Mouse (Mus musculus): ENCODE data around the gene Ank3. TPM values are rescaled to one million over a fixed set of nuclear protein-coding genes. Genes with fewer than 3 reads are reported as not detected.

The Ank3 gene
- polyA plus RNA-seq, 1 experiment from 2014 or later: 7.1 TPM

DNA sequence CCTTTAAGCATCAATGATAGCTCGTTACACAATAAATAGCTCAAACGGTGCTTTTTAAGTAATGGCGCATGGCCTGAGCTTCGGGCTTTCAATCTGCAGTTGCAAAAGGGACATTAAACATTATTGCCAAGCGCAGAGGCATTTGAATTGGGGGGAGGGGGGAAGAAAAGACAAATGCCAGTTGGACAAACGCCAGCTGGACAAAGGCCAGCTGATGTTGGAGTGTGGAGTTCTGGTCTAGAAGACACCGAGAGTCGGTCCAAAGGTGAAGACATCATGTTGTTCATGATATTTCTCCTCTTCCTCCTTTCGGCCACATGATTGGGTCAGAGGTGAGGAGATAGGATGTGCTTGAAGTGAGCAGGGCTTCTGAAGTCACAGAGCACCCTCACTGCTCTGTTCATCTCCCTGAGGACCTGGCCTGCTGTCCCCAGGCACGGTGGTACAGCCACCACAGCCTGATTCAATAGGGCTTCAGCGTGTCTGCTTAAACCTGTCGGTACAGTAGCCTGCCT is 321.4 kb downstream of the Ank3 start:
- Histone ChIP-seq H3K27ac (ENCODE audit: low read depth) (no peak overlapping the region), H3K36me3 (replicated peaks; ENCODE audit: insufficient read depth, low read length) (no peaks in the 10 kb centered on the region), H3K4me1 (ENCODE audit: insufficient read depth) (no peaks in the 10 kb centered on the region), H3K4me3 (ENCODE audit: low read depth, low read length) (no peak overlapping the region), H3K9ac (replicated peaks) (no peak overlapping the region), H3K4me2 (ENCODE audit: low read depth, low read length) (no peak overlapping the region), H3K27me3 (ENCODE audit: insufficient read depth, low read length) (no peaks in the 10 kb centered on the region), H3K9me3 (ENCODE audit: low read length) (no peaks in the 10 kb centered on the region)
- ATAC-seq: no peak
- DNase-seq: peak; percentile 29
- WGBS (ENCODE audit: insufficient replicate concordance): 66% methylated on average over 12 of the region's 12 CpGs
- no peak for TF ChIP-seq CTCF (IDR thresholded peaks at IDR 0.05; ENCODE audit: low read depth)

DNA sequence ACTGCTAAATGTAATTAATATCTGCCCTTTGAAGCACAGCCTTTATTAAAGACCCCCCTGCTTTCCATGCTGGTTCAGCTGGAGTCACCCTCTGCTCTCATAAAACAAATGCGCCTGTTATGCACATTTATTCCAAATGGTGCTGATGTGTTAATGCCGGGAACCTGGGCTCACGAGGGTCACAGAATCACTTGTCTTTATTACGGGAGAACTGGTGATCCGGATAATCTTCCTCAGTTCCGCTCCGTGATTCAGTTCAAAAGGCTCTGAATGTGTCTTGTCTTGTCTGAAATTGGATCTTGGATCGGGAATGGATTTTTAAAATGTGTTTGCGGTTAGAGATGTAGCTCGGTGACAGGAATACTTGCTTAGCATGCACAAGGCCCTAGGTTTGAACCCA is 321.9 kb downstream of the Ank3 start:
- Histone ChIP-seq H3K4me3 (ENCODE audit: low read depth, low read length) (no peak overlapping the region), H3K27me3 (ENCODE audit: insufficient read depth, low read length) (no peaks in the 10 kb centered on the region), H3K9ac (replicated peaks) (no peak overlapping the region), H3K36me3 (replicated peaks; ENCODE audit: insufficient read depth, low read length) (no peaks in the 10 kb centered on the region), H3K4me2 (ENCODE audit: low read depth, low read length) (no peak overlapping the region), H3K9me3 (ENCODE audit: low read length) (no peaks in the 10 kb centered on the region), H3K27ac (ENCODE audit: low read depth) (no peak overlapping the region), H3K4me1 (ENCODE audit: insufficient read depth) (no peaks in the 10 kb centered on the region)
- ATAC-seq: no peak
- WGBS (ENCODE audit: insufficient replicate concordance): 88% methylated on average over 10 of the region's 10 CpGs
- no peak for DNase-seq
- no peak for TF ChIP-seq EP300 (IDR thresholded peaks at IDR 0.05; ENCODE audit: low read depth)
- no peak for TF ChIP-seq CTCF (IDR thresholded peaks at IDR 0.05; ENCODE audit: low read depth)

DNA sequence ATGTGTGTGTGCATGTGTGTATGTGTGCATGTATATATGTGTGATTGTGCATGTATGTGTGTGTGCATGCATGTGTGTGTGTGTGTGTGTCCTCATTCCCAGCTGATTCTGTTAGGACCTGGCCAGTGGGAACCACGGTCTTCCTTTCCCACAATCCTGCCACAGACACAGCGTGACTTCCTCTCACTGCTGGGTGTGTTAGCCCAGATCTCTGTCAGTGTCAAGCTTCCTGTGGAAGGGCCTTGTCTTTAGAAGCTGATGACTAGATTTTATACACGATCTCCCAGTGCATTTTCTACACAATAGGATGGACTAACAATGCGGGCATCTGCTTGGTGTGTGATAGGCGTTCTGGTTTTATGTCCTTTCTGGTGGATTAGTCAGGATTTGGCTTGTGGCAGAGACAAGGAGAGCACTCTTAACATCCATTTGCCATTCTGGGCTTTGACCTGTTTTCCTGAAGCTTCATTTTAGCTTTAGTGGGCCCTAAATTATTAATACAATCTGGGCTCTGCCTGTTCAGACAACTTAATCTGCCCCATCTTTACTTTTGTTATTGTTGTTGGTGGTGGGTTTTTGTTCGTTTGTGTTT is 322.4 kb downstream of the Ank3 start:
- ATAC-seq: no peak
- no peak overlapping the region for H3K4me3 ChIP-seq (ENCODE audit: low read depth, low read length)
- no peaks in the 10 kb centered on the region for H3K9me3 ChIP-seq (ENCODE audit: low read length)
- no peak overlapping the region for H3K27ac ChIP-seq (ENCODE audit: low read depth)
- 50% methylated on average over 6 of the region's 6 CpGs for WGBS (ENCODE audit: insufficient replicate concordance)
- no peaks in the 10 kb centered on the region for H3K27me3 ChIP-seq (ENCODE audit: insufficient read depth, low read length)
- H3K4me2 ChIP-seq (ENCODE audit: low read depth, low read length): no peak overlapping the region
- H3K36me3 ChIP-seq (replicated peaks; ENCODE audit: insufficient read depth, low read length): no peaks in the 10 kb centered on the region
- DNase-seq: no peak
- no peak overlapping the region for H3K9ac ChIP-seq (replicated peaks)
- H3K4me1 ChIP-seq (ENCODE audit: insufficient read depth): no peaks in the 10 kb centered on the region
- TF ChIP-seq EP300 (IDR thresholded peaks at IDR 0.05; ENCODE audit: low read depth) (no peak), CTCF (IDR thresholded peaks at IDR 0.05; ENCODE audit: low read depth) (no peak)

- Histone ChIP-seq H3K36me3 (replicated peaks; ENCODE audit: insufficient read depth, low read length) (no peaks in the 10 kb centered on the region), H3K27ac (ENCODE audit: low read depth) (no peak overlapping the region), H3K4me1 (ENCODE audit: insufficient read depth) (no peaks in the 10 kb centered on the region), H3K27me3 (ENCODE audit: insufficient read depth, low read length) (no peaks in the 10 kb centered on the region), H3K4me3 (ENCODE audit: low read depth, low read length) (no peak overlapping the region), H3K9me3 (ENCODE audit: low read length) (no peaks in the 10 kb centered on the region), H3K9ac (replicated peaks) (no peak overlapping the region), H3K4me2 (ENCODE audit: low read depth, low read length) (no peak overlapping the region)
- TF ChIP-seq CTCF (IDR thresholded peaks at IDR 0.05; ENCODE audit: low read depth): no peak
- no peak for TF ChIP-seq EP300 (IDR thresholded peaks at IDR 0.05; ENCODE audit: low read depth)
- ATAC-seq (no peak), DNase-seq (no peak)
- 86% methylated on average over 4 of the region's 4 CpGs for WGBS (ENCODE audit: insufficient replicate concordance)
Measured at GRCm38 (mm10) chr10:69724159-69724558, 325.6 kb downstream of the Ank3 start.

DNA sequence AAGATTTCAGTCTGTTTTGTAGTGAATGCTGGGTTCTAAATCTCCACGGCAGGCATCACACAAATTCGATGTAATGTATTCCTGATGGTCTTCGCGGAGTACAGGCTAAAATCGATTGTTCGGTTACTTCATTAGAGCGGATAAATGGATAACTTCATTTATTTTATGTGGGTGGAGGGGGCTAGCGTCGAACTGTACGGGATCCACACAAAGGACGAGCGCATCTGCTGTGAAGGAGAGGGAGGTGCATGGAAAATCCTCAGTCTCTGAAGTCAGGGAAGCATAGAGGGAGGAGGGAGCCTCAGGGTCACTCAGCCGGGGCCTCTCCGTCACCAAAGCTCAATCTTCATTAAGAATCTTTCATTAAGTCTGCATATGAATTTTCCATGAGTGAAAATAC is 326.5 kb downstream of the Ank3 start:
- WGBS (ENCODE audit: insufficient replicate concordance): 88% methylated on average over 14 of the region's 14 CpGs

GRCm38 (mm10) chr10:69726265-69726664 is 327.7 kb downstream of the Ank3 start:
- DNase-seq (no peak), ATAC-seq (no peak)
- no peak overlapping the region for H3K27ac ChIP-seq (ENCODE audit: low read depth)
- no peaks in the 10 kb centered on the region for H3K27me3 ChIP-seq (ENCODE audit: insufficient read depth, low read length)
- no peak overlapping the region for H3K4me2 ChIP-seq (ENCODE audit: low read depth, low read length)
- WGBS (ENCODE audit: insufficient replicate concordance): 76% methylated on average over 2 of the region's 2 CpGs
- H3K36me3 ChIP-seq (replicated peaks; ENCODE audit: insufficient read depth, low read length): no peaks in the 10 kb centered on the region
- H3K9me3 ChIP-seq (ENCODE audit: low read length): no peaks in the 10 kb centered on the region
- no peak overlapping the region for H3K4me3 ChIP-seq (ENCODE audit: low read depth, low read length)
- H3K9ac ChIP-seq (replicated peaks): no peak overlapping the region
- no peak for TF ChIP-seq EP300 (IDR thresholded peaks at IDR 0.05; ENCODE audit: low read depth)
- TF ChIP-seq CTCF (IDR thresholded peaks at IDR 0.05; ENCODE audit: low read depth): no peak
- H3K4me1 ChIP-seq (ENCODE audit: insufficient read depth): no peaks in the 10 kb centered on the region

More for the DNA sequence above, 326.5 kb downstream of the Ank3 start:
- ATAC-seq: no peak
- Histone ChIP-seq H3K9ac (replicated peaks) (no peak overlapping the region), H3K4me2 (ENCODE audit: low read depth, low read length) (no peak overlapping the region), H3K9me3 (ENCODE audit: low read length) (no peaks in the 10 kb centered on the region), H3K27ac (ENCODE audit: low read depth) (no peak overlapping the region), H3K4me3 (ENCODE audit: low read depth, low read length) (no peak overlapping the region), H3K36me3 (replicated peaks; ENCODE audit: insufficient read depth, low read length) (no peaks in the 10 kb centered on the region), H3K4me1 (ENCODE audit: insufficient read depth) (no peaks in the 10 kb centered on the region), H3K27me3 (ENCODE audit: insufficient read depth, low read length) (no peaks in the 10 kb centered on the region)
- TF ChIP-seq EP300 (IDR thresholded peaks at IDR 0.05; ENCODE audit: low read depth) (no peak), CTCF (IDR thresholded peaks at IDR 0.05; ENCODE audit: low read depth) (no peak)
- no peak for DNase-seq

Measured in liver, postnatal 0 days (tissue).